Mouse (Mus musculus) kidney, adult 2 months (tissue): ENCODE results near the gene Enthd1.

Experiments
- CTCF ChIP-seq: fragments of 200-500 bp; conservative IDR thresholded peaks from 2 replicates; pipeline ENCODE4 v1.5.1; 2011; ENCODE audit warnings: low read depth, mild to moderate bottlenecking, control low read depth, low read length, moderate library complexity, mixed read lengths; ENCODE audit not compliant: insufficient read depth, insufficient read length
- POLR2A ChIP-seq: fragments of 200-500 bp; IDR thresholded peaks from one replicate; pipeline ENCODE4 v1.6.1; 2011; ENCODE audit warnings: low read depth, low read length, control low read depth

DNA sequence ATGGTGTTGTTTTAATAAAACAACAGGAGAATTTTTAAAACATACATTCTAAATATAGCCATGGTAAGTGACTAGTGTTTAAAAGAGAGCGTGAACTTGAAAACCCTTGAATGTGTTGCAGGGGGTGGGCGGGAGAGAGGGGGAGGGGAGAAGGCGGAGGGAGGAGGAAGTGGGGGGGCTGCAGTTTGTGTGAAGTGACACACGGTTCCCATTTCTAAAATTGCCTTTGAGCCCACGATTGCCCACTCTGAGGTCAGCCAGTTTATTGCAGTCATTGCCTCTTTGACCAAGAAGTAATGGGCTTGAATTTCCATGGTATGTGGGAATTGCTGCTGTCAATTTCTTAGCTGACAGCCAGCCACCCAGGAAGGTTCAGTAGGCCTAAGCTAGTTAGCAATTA lies 48.9 kb upstream of the Enthd1 start:
- TF ChIP-seq CTCF, result no peak
- TF ChIP-seq POLR2A, result no peak
